Mouse (Mus musculus) MEL (cell line): Measurements from ENCODE around the gene Inpp4b. TPM values are rescaled to one million over a fixed set of nuclear protein-coding genes. Genes with fewer than 3 reads are reported as not detected.

Source experiments
- DNase-seq: peaks from one replicate; pipeline ENCODE4 v3.0.0; 2011; ENCODE audit warnings: low read depth, low spot score
- H3K27ac ChIP-seq: 2 replicates; pipeline ENCODE4 v1.5.1; 2012; ENCODE audit warnings: low read depth, mild to moderate bottlenecking, control low read depth, low read length, moderate library complexity; ENCODE audit not compliant: control insufficient read depth
- H3K27me3 ChIP-seq, 2 experiments: fragments of 150-350 bp in 1 of 2; sonication (generic) in 1 of 2; 2 replicates each; pipeline ENCODE4 v1.6.1; 2012; ENCODE audit warnings: low read length in 2 of 2, mild to moderate bottlenecking in 2 of 2, improper control_type of control experiment in 1 of 2, moderate library complexity in 1 of 2; ENCODE audit not compliant: insufficient read depth in 2 of 2, control insufficient read depth in 1 of 2
- H3K36me3 ChIP-seq, 2 experiments: 2 replicates each; pipeline ENCODE4 v1.6.1; 2012 to 2014; ENCODE audit warnings: low read length in 2 of 2, improper control_type of control experiment in 1 of 2, inconsistent platforms in 1 of 2, mild to moderate bottlenecking in 1 of 2; ENCODE audit not compliant: insufficient read depth in 2 of 2, control insufficient read depth in 1 of 2
- H3K4me1 ChIP-seq, 2 experiments: fragments of 150-350 bp in 1 of 2; sonication (generic) in 1 of 2; 2 replicates each; pipeline ENCODE4 v1.6.1; 2012; ENCODE audit warnings: low read length in 2 of 2, improper control_type of control experiment in 1 of 2, mild to moderate bottlenecking in 1 of 2; ENCODE audit not compliant: insufficient read depth in 2 of 2, control insufficient read depth in 1 of 2
- H3K4me3 ChIP-seq, 2 experiments: fragments of 150-350 bp in 1 of 2; sonication (generic) in 1 of 2; 2 replicates each; pipeline ENCODE4 v1.5.1; 2012; ENCODE audit warnings: low read depth in 2 of 2, low read length in 2 of 2, mild to moderate bottlenecking in 2 of 2, moderate library complexity in 2 of 2, control low read depth in 1 of 2, improper control_type of control experiment in 1 of 2; ENCODE audit not compliant: control insufficient read depth in 1 of 2, insufficient read depth in 1 of 2
- H3K79me2 ChIP-seq: 2 replicates; pipeline ENCODE4 v1.6.1; 2012; ENCODE audit warnings: mild to moderate bottlenecking, low read length, moderate library complexity; ENCODE audit not compliant: control insufficient read depth, poor library complexity, insufficient read depth
- H3K9ac ChIP-seq: 2 replicates; pipeline ENCODE4 v1.6.1; 2012; ENCODE audit warnings: low read depth, mild to moderate bottlenecking, control low read depth, low read length, moderate library complexity; ENCODE audit not compliant: control insufficient read depth, poor library complexity, severe bottlenecking
- H3K9me3 ChIP-seq: fragments of 150-350 bp; sonication (generic); replicated peaks from 2 replicates; pipeline ENCODE4 v1.6.1; 2012; ENCODE audit warnings: mild to moderate bottlenecking, low read length, improper control_type of control experiment, moderate library complexity; ENCODE audit not compliant: insufficient read depth
- BHLHE40 ChIP-seq: IDR thresholded peaks from 2 replicates; pipeline ENCODE4 v1.6.1; 2012; ENCODE audit warnings: low read depth, mild to moderate bottlenecking, inconsistent platforms, low read length, improper control_type of control experiment, borderline replicate concordance
- CHD2 ChIP-seq: IDR thresholded peaks from 2 replicates; pipeline ENCODE4 v1.6.1; 2011; ENCODE audit warnings: low read length, improper control_type of control experiment
- CTCF ChIP-seq, 3 experiments: IDR thresholded peaks in 2 of 3; conservative IDR thresholded peaks in 1 of 3; 2 replicates each; pipeline ENCODE4 v1.5.1; 2011 to 2012; ENCODE audit warnings: low read length in 3 of 3, low read depth in 2 of 3, mild to moderate bottlenecking in 2 of 3, improper control_type of control experiment in 1 of 3, inconsistent platforms in 1 of 3, mixed read lengths in 1 of 3, moderate library complexity in 1 of 3; ENCODE audit not compliant: control insufficient read depth in 1 of 3, insufficient read depth in 1 of 3, poor library complexity in 1 of 3, severe bottlenecking in 1 of 3
- ETS1 ChIP-seq: IDR thresholded peaks from 2 replicates; pipeline ENCODE4 v1.6.1; 2012; ENCODE audit warnings: low read depth, mild to moderate bottlenecking, inconsistent platforms, low read length, improper control_type of control experiment, moderate library complexity
- MAX ChIP-seq: IDR thresholded peaks from 2 replicates; pipeline ENCODE4 v1.6.1; 2011; ENCODE audit warnings: low read length, improper control_type of control experiment
- MAZ ChIP-seq: IDR thresholded peaks from 2 replicates; pipeline ENCODE4 v1.6.1; 2012; ENCODE audit warnings: low read depth, mild to moderate bottlenecking, inconsistent platforms, low read length, improper control_type of control experiment
- MEF2A ChIP-seq: IDR thresholded peaks from 2 replicates; pipeline ENCODE4 v1.6.1; 2014; ENCODE audit warnings: low read depth, mild to moderate bottlenecking, inconsistent platforms, low read length, improper control_type of control experiment; ENCODE audit not compliant: poor library complexity, insufficient replicate concordance, severe bottlenecking; ENCODE audit errors: extremely low read depth
- MYC ChIP-seq: IDR thresholded peaks from 2 replicates; pipeline ENCODE4 v1.6.1; 2011; ENCODE audit warnings: low read depth, mild to moderate bottlenecking, low read length, improper control_type of control experiment, moderate library complexity
- NELFE ChIP-seq: IDR thresholded peaks from 2 replicates; pipeline ENCODE4 v1.6.1; 2011; ENCODE audit warnings: low read depth, low read length, improper control_type of control experiment
- NRF1 ChIP-seq: IDR thresholded peaks from 2 replicates; pipeline ENCODE4 v1.6.1; 2014; ENCODE audit warnings: low read depth, mild to moderate bottlenecking, inconsistent platforms, low read length, improper control_type of control experiment, moderate library complexity; ENCODE audit not compliant: poor library complexity, insufficient read depth, severe bottlenecking
- POLR2A ChIP-seq, 2 experiments: IDR thresholded peaks; 2 replicates each; pipeline ENCODE4 v1.6.1; 2011 to 2012; ENCODE audit warnings: low read length in 2 of 2, mild to moderate bottlenecking in 2 of 2, control low read depth in 1 of 2, improper control_type of control experiment in 1 of 2, low read depth in 1 of 2, moderate library complexity in 1 of 2; ENCODE audit not compliant: control insufficient read depth in 1 of 2, insufficient read depth in 1 of 2, poor library complexity in 1 of 2
- POLR2AphosphoS2 ChIP-seq: IDR thresholded peaks from 2 replicates; pipeline ENCODE4 v1.6.1; 2011; ENCODE audit warnings: low read length, improper control_type of control experiment
- RAD21 ChIP-seq: IDR thresholded peaks from 2 replicates; pipeline ENCODE4 v1.6.1; 2011; ENCODE audit warnings: mild to moderate bottlenecking, low read depth, low read length, improper control_type of control experiment
- SIN3A ChIP-seq: IDR thresholded peaks from 2 replicates; pipeline ENCODE4 v1.6.1; 2012; ENCODE audit warnings: low read length, improper control_type of control experiment, inconsistent platforms
- SMC3 ChIP-seq: IDR thresholded peaks from 2 replicates; pipeline ENCODE4 v1.6.1; 2011; ENCODE audit warnings: low read depth, low read length, improper control_type of control experiment
- TCF12 ChIP-seq: IDR thresholded peaks from 2 replicates; pipeline ENCODE4 v1.6.1; 2014; ENCODE audit warnings: low read depth, mild to moderate bottlenecking, inconsistent platforms, low read length, improper control_type of control experiment, moderate library complexity
- ZC3H11A ChIP-seq: IDR thresholded peaks from 2 replicates; pipeline ENCODE4 v1.6.1; 2012; ENCODE audit warnings: low read depth, mild to moderate bottlenecking, inconsistent platforms, low read length, improper control_type of control experiment
- ZKSCAN1 ChIP-seq: IDR thresholded peaks from 2 replicates; pipeline ENCODE4 v1.6.1; 2012; ENCODE audit warnings: low read depth, mild to moderate bottlenecking, inconsistent platforms, low read length, improper control_type of control experiment, moderate library complexity
- ZMIZ1 ChIP-seq: IDR thresholded peaks from 2 replicates; pipeline ENCODE4 v1.6.1; 2012; ENCODE audit warnings: low read depth, mild to moderate bottlenecking, inconsistent platforms, low read length, improper control_type of control experiment, moderate library complexity
- polyA plus RNA-seq, 2 experiments: library from polyadenylated mRNA; stranded (reverse) in 1 of 2; unstranded in 1 of 2; fragments of >175 nt in 1 of 2; fragments of >200 nt in 1 of 2; gene quantifications; 2 replicates each; pipeline versions ENCODE4 v1.2.1 to v1.2.4; 2012; ENCODE audit warnings: low replicate concordance in 2 of 2, low read depth in 1 of 2; ENCODE audit not compliant: insufficient read length in 2 of 2, insufficient read depth in 1 of 2, missing spikeins in 1 of 2
- total RNA-seq: library from RNA; depleted of rRNA; stranded (reverse); fragments of 300-350 nt; gene quantifications from 2 replicates; pipeline ENCODE4 v1.2.3, GENCODE M21; 2012

The Inpp4b gene
- total and polyA plus RNA-seq, 3 experiments, result 12.3 to 26.9 (median 13.6) TPM

DNA sequence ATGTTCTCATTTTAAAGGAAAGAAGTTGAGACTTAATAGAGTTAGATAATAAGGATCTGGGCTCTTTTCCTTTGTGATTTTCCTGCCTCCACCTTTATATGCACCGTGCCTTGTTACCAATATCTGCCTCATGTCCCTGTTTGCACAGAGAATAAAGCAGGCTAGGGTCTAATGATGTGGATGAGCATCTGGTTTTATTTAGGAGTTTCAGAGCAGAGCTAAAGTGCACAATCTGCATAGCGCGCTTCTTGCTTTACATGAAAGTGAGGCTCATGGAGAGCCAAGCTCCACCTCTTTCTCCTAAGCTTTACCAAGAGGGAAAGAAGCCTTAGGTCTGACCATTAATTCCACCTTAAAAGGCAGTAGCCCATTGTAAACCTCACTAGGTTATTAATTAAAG, 763.8 kb downstream of the Inpp4b start:
- Histone ChIP-seq H3K27ac (no peak overlapping the region), H3K36me3 (no peaks in the 10 kb centered on the region), H3K9ac (no peak overlapping the region), H3K9me3 (no peaks in the 10 kb centered on the region), H3K4me1 (peaks cover 0 to 2% of the 10 kb centered on the region in 2 experiments; a peak in 1 of 4 replicates), H3K79me2 (no peaks in the 10 kb centered on the region), H3K4me3 (no peak overlapping the region), H3K27me3 (no peaks in the 10 kb centered on the region)
- DNase-seq, result no peak
- TF ChIP-seq MEF2A, result no peak

DNA sequence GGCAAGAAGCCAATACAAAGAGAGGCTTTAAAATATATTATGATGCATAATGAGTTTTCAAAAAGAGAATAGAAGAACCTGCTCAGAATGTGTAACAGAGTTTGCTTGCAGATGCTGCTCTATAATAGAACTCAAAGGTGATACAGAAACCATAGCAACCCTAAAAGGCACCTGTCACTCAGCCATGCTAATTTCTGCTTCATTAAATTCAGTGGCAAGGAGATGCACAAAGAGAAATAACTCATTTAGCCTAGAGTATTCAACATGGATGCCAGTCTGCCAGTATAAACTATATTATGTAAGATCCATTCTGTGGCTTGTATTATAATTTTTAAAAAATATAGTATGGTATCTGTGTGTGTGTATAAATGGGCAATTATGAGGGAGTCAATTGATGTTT, 807.9 kb downstream of the Inpp4b start:
- no peak for DNase-seq
- Histone ChIP-seq H3K4me1 (no peaks in the 10 kb centered on the region), H3K4me3 (no peak overlapping the region), H3K79me2 (no peaks in the 10 kb centered on the region), H3K9me3 (no peaks in the 10 kb centered on the region), H3K27ac (no peak overlapping the region), H3K9ac (no peak overlapping the region), H3K36me3 (no peaks in the 10 kb centered on the region), H3K27me3 (no peaks in the 10 kb centered on the region)
- no peak for TF ChIP-seq CHD2
- no peak for TF ChIP-seq RAD21
- TF ChIP-seq TCF12, result no peak
- TF ChIP-seq MAZ, result no peak
- no peak for TF ChIP-seq SIN3A
- no peak for TF ChIP-seq NELFE
- TF ChIP-seq ETS1, result no peak
- TF ChIP-seq POLR2AphosphoS2, result no peak
- no peak for TF ChIP-seq ZC3H11A
- no peak for TF ChIP-seq ZMIZ1
- TF ChIP-seq POLR2A (IDR thresholded peaks at IDR 0.05; ENCODE audit: control insufficient read depth in 1 of 2, insufficient read depth in 1 of 2, low read depth in 1 of 2, low read length in 2 of 2, poor library complexity in 1 of 2), result no peak
- no peak for TF ChIP-seq CTCF (IDR thresholded peaks at IDR 0.05 in 2 of 3, conservative IDR thresholded peaks at IDR 0.05 in 1 of 3; ENCODE audit: control insufficient read depth in 1 of 3, insufficient read depth in 1 of 3, low read depth in 2 of 3, low read length in 3 of 3, poor library complexity in 1 of 3, severe bottlenecking in 1 of 3)
- no peak for TF ChIP-seq MEF2A
- no peak for TF ChIP-seq NRF1
- TF ChIP-seq MYC, result no peak
- no peak for TF ChIP-seq ZKSCAN1
- TF ChIP-seq BHLHE40, result no peak
- no peak for TF ChIP-seq MAX
- TF ChIP-seq SMC3, result no peak
